Mouse (Mus musculus) forebrain, embryonic 12.5 days (tissue): Measurements from ENCODE around the gene Dclk2. TPM values are rescaled to one million over a fixed set of nuclear protein-coding genes. Genes with fewer than 3 reads are reported as not detected.

Source experiments
- ATAC-seq: fragments of 200-750 bp; cut with Nextera tagmentation; 2 replicates; pipeline ENCODE4 v1.8.0; 2017; ENCODE audit warnings: moderate TSS enrichment; ENCODE audit not compliant: low FRiP score
- H3K27ac ChIP-seq: fragments of 300-500 bp; sonication (generic); 2 replicates; pipeline ENCODE4 v1.5.1; 2016; ENCODE audit warnings: mild to moderate bottlenecking
- H3K27me3 ChIP-seq: fragments of 300-500 bp; sonication (generic); 2 replicates; pipeline ENCODE4 v1.6.1; 2016; ENCODE audit warnings: mild to moderate bottlenecking
- H3K36me3 ChIP-seq: fragments of 300-500 bp; sonication (generic); replicated peaks from 2 replicates; pipeline ENCODE4 v1.6.1; 2016; ENCODE audit warnings: mild to moderate bottlenecking
- H3K4me1 ChIP-seq: fragments of 300-500 bp; sonication (generic); 2 replicates; pipeline ENCODE4 v1.6.1; 2016
- H3K4me2 ChIP-seq: fragments of 300-500 bp; sonication (generic); 2 replicates; pipeline ENCODE4 v1.6.1; 2016; ENCODE audit warnings: mild to moderate bottlenecking, moderate library complexity
- H3K4me3 ChIP-seq: fragments of 300-500 bp; sonication (generic); replicated peaks from 2 replicates; pipeline ENCODE4 v1.5.1; 2016; ENCODE audit warnings: mild to moderate bottlenecking
- H3K9ac ChIP-seq: fragments of 300-500 bp; sonication (generic); 2 replicates; pipeline ENCODE4 v1.6.1; 2016; ENCODE audit warnings: mild to moderate bottlenecking
- H3K9me3 ChIP-seq: fragments of 300-500 bp; sonication (generic); 2 replicates; pipeline ENCODE4 v1.6.1; 2016
- WGBS: fragments of 180-500 bp; shearing (Covaris S2); methylation state at CpG from one replicate; pipeline ENCODE4 v1.1.7; 2016; 5-methylcytosine and 5-hydroxymethylcytosine counted together
- polyA plus RNA-seq: library from polyadenylated mRNA; unstranded; fragments of >200 nt; fragmentation: Nextera tagmentation; extraction: Ambion mirVana; gene quantifications from 2 replicates; pipeline ENCODE4 v1.2.1, GENCODE M21; 2016

Gene Dclk2
- polyA plus RNA-seq, 1 experiment from 2014 or later = 79.3 TPM

DNA sequence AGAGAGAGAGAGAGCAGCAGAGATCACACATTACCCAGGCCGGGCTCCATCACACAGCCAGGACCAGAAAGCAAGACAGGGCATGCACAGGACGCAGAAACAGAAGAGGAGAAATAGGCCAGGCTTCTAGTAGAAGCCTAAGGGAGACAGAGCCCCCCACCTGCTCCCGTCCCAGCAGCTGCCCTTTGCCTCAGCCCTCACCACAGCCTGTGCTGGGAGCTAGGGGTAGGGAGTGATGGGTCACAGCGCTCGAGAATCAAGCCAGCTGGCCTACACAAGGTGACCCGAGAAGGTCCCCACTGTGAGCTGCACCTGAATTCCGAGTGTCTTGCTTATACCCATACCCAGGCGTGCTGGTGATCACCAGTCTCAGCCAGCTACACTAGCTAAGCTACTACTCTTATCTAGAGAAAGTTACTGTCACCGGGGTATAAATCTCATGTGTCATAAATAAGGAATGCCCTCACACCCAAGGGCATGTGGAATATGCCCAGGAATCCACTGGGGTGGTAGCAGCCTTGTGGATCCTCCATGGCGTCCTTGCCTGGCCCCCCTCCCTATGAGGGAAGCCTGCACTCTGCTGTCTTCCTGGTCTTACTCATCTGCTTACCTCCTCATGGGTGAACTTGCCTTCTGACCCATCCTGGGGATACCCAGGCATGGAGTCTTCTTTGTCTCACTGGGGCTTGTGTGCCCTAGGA lies 133.1 kb downstream of the Dclk2 start:
- Histone ChIP-seq H3K36me3 (peaks cover 47% of the 10 kb centered on the region), H3K27ac (0 out of 2 replicates have a peak overlapping the region, but pooled peaks have one; percentile 50), H3K9ac (no peak overlapping the region), H3K9me3 (no peaks in the 10 kb centered on the region), H3K4me3 (no peak overlapping the region), H3K4me1 (peaks cover 12% of the 10 kb centered on the region; the same call in 1 of the 2 replicates), H3K4me2 (no peak overlapping the region), H3K27me3 (0 out of 2 replicates have a peak, but pooled peaks cover 3% of the 10 kb centered on the region)
- ATAC-seq = no peak
- 89% methylated on average over 10 of the region's 10 CpGs for WGBS

DNA sequence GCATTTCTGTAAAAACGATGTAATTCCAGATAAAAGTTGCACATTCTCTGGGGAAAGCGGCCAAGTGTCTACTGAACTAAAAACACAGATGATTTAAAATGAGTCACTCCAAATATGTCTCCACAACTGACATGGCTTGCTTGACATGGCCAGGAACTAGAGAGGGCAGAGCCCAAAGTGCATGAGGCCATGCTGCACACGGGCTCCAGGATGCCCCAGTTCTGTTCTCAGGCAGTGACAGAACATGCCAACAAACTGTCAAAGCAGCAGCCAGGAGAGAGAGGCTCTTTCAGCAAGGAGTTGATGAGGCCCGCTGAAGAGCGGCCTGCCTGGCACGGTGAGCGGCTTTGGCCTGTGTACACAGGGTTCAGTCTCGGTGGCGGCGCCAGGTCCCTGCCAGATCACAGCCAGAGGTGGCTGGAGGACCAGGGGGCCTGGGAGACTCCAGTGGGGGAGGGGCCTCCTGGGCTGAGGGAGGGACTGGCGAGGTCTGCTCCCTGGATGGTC lies 133.8 kb downstream of the Dclk2 start:
- H3K27me3 ChIP-seq = 0 out of 2 replicates have a peak, but pooled peaks cover 3% of the 10 kb centered on the region
- H3K4me1 ChIP-seq = peaks cover 12% of the 10 kb centered on the region; the same call in 1 of the 2 replicates
- H3K9me3 ChIP-seq = no peaks in the 10 kb centered on the region
- H3K4me3 ChIP-seq = no peak overlapping the region
- H3K4me2 ChIP-seq = no peak overlapping the region
- H3K36me3 ChIP-seq = peaks cover 40% of the 10 kb centered on the region
- H3K27ac ChIP-seq = peak overlapping the region; percentile 50; the same call in 1 of the 2 replicates
- peak; percentile 37; the same call in 1 of the 2 replicates for ATAC-seq
- 69% methylated on average over 11 of the region's 11 CpGs for WGBS
- no peak overlapping the region for H3K9ac ChIP-seq

DNA sequence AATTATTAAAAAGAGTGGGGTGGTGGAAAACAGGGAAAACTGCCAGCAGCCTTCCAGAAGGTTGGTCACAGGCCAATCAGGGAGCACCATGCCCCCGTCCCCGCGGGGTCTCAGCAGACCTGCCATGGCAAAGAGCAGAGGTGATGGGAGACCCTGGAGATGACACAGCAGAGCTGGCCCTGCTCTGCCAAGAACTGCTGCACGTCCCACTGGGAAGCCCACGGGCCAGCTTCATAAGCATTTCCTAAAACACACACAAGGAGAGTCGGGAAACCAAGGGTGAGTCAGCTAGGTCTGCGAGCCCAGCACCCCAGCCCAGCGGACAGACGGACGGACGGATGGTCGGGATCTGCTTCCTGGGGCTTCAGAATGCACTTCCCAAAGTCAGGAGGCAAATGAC lies 134.4 kb downstream of the Dclk2 start:
- 91% methylated on average over 12 of the region's 12 CpGs for WGBS
- Histone ChIP-seq H3K36me3 (peaks cover 36% of the 10 kb centered on the region), H3K27ac (no peak overlapping the region), H3K4me1 (peaks cover 12% of the 10 kb centered on the region; the same call in 1 of the 2 replicates), H3K9me3 (no peaks in the 10 kb centered on the region), H3K9ac (no peak overlapping the region), H3K4me2 (no peak overlapping the region), H3K27me3 (0 out of 2 replicates have a peak, but pooled peaks cover 3% of the 10 kb centered on the region), H3K4me3 (no peak overlapping the region)
- no peak for ATAC-seq

DNA sequence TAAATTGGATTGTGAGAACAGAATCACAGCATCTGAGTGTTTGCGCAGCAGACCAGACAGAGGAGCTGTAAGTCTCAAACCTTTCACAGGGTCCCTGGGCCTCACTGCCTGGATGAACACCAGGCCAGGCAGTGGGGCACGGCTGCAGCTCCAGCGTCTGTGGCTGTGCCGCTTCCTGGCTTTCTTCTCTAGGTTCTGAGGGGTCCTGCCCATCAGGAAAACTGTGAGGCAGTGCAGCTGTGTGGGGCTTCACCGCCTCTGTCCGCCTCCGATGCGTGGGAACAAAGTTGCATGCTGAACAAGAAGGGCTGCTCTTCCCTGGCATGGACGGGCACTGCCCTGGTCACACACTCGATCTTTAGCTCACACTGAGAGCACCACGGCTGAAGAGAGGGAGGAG lies 135.7 kb downstream of the Dclk2 start:
- Histone ChIP-seq H3K4me1 (peaks cover 12% of the 10 kb centered on the region; the same call in 1 of the 2 replicates), H3K36me3 (peaks cover 23% of the 10 kb centered on the region), H3K27ac (no peak overlapping the region), H3K4me3 (no peak overlapping the region), H3K9ac (no peak overlapping the region), H3K4me2 (no peak overlapping the region), H3K27me3 (no peaks in the 10 kb centered on the region), H3K9me3 (no peaks in the 10 kb centered on the region)
- 84% methylated on average over 11 of the region's 11 CpGs for WGBS
- ATAC-seq = no peak

DNA sequence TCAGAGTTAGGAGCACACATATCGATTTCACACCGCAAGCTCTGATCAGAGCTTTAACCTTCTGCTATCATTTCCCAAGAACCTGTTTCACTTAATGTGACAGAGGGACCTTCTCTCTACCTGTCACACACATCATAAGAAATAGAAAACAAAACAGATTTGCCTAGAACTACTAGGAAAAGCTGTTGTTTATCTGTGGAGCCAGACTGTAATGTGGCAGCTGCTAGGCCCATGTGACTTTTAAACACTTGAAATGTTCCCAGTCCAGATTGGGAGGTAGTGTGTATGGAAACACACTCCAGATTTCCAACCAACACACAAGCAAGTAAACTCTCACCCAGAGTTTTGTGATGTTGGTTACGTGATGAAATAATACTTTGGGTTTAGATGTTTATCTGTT lies 136.6 kb downstream of the Dclk2 start:
- no peak for ATAC-seq
- Histone ChIP-seq H3K4me1 (peaks cover 10% of the 10 kb centered on the region; the same call in 1 of the 2 replicates), H3K4me2 (no peak overlapping the region), H3K9ac (no peak overlapping the region), H3K36me3 (peaks cover 23% of the 10 kb centered on the region), H3K27me3 (no peaks in the 10 kb centered on the region), H3K9me3 (no peaks in the 10 kb centered on the region), H3K27ac (no peak overlapping the region), H3K4me3 (no peak overlapping the region)
- 97% methylated on average over 3 of the region's 3 CpGs for WGBS

DNA sequence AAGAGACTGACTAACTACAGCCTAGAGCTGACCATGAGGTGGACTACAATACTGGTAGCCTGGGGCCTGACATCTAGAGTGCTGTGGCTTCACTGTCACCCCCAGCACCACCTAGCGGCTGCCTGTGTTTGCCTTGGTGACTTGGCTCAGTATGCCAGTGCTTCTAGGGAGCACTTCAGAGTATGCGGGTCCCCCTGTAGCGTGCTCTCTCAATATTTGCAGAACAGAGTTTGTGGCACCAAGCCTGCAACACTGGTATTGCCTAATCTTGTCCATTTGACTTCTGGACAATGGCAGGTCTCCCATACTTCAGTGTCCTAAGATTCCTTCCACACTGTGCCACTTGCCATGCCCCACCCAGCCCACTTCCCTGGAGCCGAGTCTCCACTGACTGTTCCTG lies 140.9 kb downstream of the Dclk2 start:
- no peaks in the 10 kb centered on the region for H3K27me3 ChIP-seq
- peaks cover 10% of the 10 kb centered on the region for H3K4me1 ChIP-seq
- WGBS = 70% methylated on average over 4 of the region's 4 CpGs
- no peaks in the 10 kb centered on the region for H3K9me3 ChIP-seq
- H3K4me2 ChIP-seq = no peak overlapping the region
- no peak overlapping the region for H3K9ac ChIP-seq
- peaks cover 3% of the 10 kb centered on the region; the same call in 1 of the 2 replicates for H3K36me3 ChIP-seq
- no peak overlapping the region for H3K27ac ChIP-seq
- H3K4me3 ChIP-seq = no peak overlapping the region
- ATAC-seq = no peak; the same call in 1 of the 2 replicates

DNA sequence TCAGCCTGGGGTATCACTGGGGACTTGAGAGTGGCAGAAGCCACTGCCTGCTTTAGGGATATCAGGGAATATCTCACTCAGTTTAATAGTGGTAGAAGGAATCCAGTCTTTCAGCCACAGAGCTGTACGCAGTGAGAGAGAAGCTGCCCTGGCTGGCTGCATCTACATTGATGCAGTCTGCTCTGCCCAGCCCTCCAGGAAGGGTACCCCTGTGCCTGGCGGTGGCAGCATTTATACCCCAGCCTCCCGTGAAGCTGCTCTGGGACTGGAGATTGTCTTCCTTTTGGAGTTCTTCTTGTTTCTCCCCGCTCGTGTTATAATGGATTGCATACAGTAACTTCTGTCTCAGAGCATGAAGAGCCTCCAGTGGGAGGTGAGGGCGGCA lies 145.2 kb downstream of the Dclk2 start:
- H3K9me3 ChIP-seq = no peaks in the 10 kb centered on the region
- no peak overlapping the region for H3K9ac ChIP-seq
- no peak for ATAC-seq
- H3K27me3 ChIP-seq = no peaks in the 10 kb centered on the region; the same call in 1 of the 2 replicates
- no peak overlapping the region for H3K4me3 ChIP-seq
- no peak overlapping the region for H3K27ac ChIP-seq
- H3K4me2 ChIP-seq = no peak overlapping the region
- peaks cover 15% of the 10 kb centered on the region for H3K4me1 ChIP-seq
- H3K36me3 ChIP-seq = no peaks in the 10 kb centered on the region
- WGBS = 77% methylated on average over 6 of the region's 6 CpGs

DNA sequence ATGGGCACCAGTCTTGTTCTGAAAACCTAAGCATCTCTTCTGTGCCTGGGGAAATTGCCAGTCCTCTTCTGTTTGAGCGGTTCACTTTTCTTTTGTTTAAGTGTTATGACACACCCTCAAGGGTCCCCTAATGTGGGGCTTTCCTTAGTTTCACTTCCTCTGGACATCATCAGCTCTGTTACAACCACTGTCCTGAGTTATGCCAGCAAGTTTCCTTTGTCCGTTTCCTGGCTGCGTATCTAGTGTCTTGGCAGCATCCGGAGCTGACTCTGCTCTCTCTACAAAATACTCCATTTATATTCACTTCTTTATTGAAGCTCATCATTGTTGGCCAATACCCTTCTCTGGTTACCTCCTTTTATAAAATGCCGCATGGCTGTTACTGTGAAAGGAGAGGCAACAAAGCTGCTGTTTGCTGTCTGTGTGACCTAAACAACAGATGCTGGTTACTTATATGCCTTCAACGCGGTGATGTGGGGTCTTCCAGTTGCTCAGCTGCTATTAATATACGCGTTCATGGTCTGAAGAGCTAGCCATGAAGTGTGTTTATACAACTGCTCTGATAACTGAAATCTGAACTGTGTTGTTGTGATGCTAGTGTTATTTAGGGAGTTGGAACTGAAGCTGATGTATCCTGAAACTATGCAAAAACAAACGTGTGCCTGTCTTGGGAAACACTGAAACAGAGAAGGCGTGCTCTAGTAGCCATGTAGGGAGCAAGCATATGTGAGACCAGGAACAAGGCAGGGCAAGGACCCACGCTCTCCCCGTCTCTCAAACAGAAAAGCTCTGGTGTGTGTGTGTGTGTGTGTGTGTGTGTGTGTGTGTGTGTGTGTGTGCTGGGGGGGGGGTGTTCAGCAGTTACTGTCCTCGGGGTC lies 145.8 kb downstream of the Dclk2 start:
- H3K4me3 ChIP-seq = no peak overlapping the region
- H3K4me1 ChIP-seq = peaks cover 15% of the 10 kb centered on the region
- no peaks in the 10 kb centered on the region for H3K36me3 ChIP-seq
- H3K9me3 ChIP-seq = no peaks in the 10 kb centered on the region
- H3K27ac ChIP-seq = no peak overlapping the region
- WGBS = 63% methylated on average over 14 of the region's 14 CpGs
- no peak overlapping the region for H3K4me2 ChIP-seq
- H3K27me3 ChIP-seq = no peaks in the 10 kb centered on the region; the same call in 1 of the 2 replicates
- no peak overlapping the region for H3K9ac ChIP-seq
- no peak; the same call in 1 of the 2 replicates for ATAC-seq

DNA sequence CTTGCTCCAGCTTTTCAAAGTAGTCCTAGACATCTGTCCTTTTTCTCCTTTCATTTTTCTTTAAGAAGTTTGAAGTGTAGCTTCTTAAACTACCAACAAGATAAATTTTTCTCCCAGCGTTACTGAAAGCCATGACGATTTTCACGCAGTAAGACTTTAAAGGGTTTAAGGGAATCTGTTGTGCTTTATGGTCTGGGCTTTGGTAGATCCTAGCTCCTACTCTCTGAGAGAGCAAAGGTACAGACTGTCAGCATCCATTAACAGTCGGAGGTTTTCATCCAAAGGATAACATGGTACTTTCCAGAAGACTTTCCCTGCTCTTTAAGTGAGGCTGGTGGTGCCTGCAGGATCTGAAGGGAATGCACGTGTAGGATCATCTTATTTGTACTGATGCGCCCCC lies 151.7 kb downstream of the Dclk2 start:
- H3K27ac ChIP-seq = no peak overlapping the region
- no peak overlapping the region for H3K4me2 ChIP-seq
- no peaks in the 10 kb centered on the region for H3K9me3 ChIP-seq
- H3K4me3 ChIP-seq = no peak overlapping the region
- no peaks in the 10 kb centered on the region; the same call in 1 of the 2 replicates for H3K27me3 ChIP-seq
- whole genome bisulfite sequencing = 55% methylated on average over 6 of the region's 6 CpGs
- no peak overlapping the region for H3K9ac ChIP-seq
- no peaks in the 10 kb centered on the region for H3K36me3 ChIP-seq
- peaks cover 13% of the 10 kb centered on the region for H3K4me1 ChIP-seq
- ATAC-seq = no peak

DNA sequence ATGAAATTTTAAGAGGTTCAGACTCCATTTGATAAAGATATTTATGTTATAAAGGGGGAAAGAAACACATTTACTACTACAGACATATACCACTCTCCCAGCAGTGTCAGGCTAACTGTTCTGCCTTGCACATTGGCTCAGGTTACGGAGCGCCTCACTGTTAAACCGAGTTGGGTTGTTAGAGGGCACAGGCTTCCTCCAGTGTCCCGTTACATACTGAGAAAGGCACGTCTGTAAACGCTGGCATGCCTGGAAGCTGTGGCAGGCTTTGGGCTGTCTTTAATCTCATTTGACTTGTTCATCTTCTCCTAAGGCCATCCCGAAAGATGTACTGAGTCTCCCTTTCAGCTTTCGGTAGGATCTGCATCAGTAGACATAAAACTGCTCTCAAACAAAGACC lies 152.1 kb downstream of the Dclk2 start:
- no peak overlapping the region for H3K9ac ChIP-seq
- WGBS = 21% methylated on average over 8 of the region's 8 CpGs
- no peak for ATAC-seq
- peaks cover 13% of the 10 kb centered on the region for H3K4me1 ChIP-seq
- H3K4me2 ChIP-seq = no peak overlapping the region
- no peaks in the 10 kb centered on the region for H3K9me3 ChIP-seq
- no peaks in the 10 kb centered on the region; the same call in 1 of the 2 replicates for H3K27me3 ChIP-seq
- H3K36me3 ChIP-seq = no peaks in the 10 kb centered on the region
- H3K27ac ChIP-seq = no peak overlapping the region
- H3K4me3 ChIP-seq = no peak overlapping the region

DNA sequence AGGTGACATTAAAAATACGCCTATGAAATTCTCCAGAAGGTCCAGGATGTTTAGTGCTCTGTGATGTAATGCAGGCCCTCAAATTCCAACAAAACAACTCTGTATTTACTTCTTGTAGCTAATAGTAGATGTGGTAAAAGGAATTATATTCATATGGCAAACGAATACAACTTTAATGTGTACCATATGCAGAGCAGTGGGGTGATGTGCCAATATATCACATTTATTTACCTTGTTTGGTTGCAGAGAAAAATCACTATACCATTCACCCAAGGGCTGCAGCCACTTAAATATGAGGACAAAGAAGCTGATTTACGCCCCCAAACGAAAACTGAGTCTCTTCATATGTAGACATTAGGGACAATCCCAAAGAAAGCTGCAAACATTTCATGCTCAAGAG lies 158.2 kb downstream of the Dclk2 start:
- H3K9me3 ChIP-seq = no peaks in the 10 kb centered on the region
- H3K36me3 ChIP-seq = no peaks in the 10 kb centered on the region
- no peak overlapping the region for H3K27ac ChIP-seq
- H3K4me1 ChIP-seq = no peaks in the 10 kb centered on the region
- peaks cover 6% of the 10 kb centered on the region; the same call in 1 of the 2 replicates for H3K27me3 ChIP-seq
- no peak for ATAC-seq
- no peak overlapping the region for H3K9ac ChIP-seq
- no peak overlapping the region for H3K4me3 ChIP-seq
- 92% methylated on average over 4 of the region's 4 CpGs for WGBS
- no peak overlapping the region for H3K4me2 ChIP-seq

DNA sequence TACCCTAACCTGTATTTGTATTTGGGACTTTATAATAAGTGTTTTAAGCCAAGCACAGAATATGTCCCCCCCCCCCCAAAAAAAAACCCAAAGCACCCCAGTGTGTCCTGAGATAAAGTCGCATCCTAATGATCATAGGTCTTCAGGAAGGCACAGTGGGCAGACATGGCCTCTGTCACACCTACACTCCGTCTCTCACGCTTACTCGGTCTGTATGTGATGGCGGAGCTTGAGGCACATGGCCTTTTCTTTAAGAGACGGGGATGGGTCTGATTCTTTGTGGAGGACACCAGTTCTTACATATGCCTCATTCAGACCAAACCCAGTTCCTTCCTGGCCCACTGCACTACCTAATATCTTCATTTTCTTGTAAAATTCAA lies 158.6 kb downstream of the Dclk2 start:
- Histone ChIP-seq H3K9ac (no peak overlapping the region), H3K4me3 (no peak overlapping the region), H3K27me3 (peaks cover 6% of the 10 kb centered on the region; the same call in 1 of the 2 replicates), H3K4me1 (no peaks in the 10 kb centered on the region), H3K9me3 (no peaks in the 10 kb centered on the region), H3K4me2 (no peak overlapping the region), H3K36me3 (no peaks in the 10 kb centered on the region), H3K27ac (no peak overlapping the region)
- 92% methylated on average over 6 of the region's 6 CpGs for WGBS
- ATAC-seq = 0 out of 2 replicates have a peak, but pooled peaks have one; percentile 51
